Mouse (Mus musculus) brain, embryonic 14.5 days (tissue): ENCODE results near the gene Kncn. TPM values are rescaled to one million over a fixed set of nuclear protein-coding genes. Genes with fewer than 3 reads are reported as not detected.

Source experiments
- DNase-seq: peaks from one replicate; pipeline ENCODE4 v3.0.0-alpha.2; 2011; ENCODE audit warnings: low read depth
- CTCF ChIP-seq: fragments of 200-500 bp; IDR thresholded peaks from 2 replicates; pipeline ENCODE4 v1.5.1; 2012; ENCODE audit warnings: inconsistent platforms, mild to moderate bottlenecking, moderate library complexity, borderline replicate concordance; ENCODE audit not compliant: insufficient read depth, insufficient read length; ENCODE audit errors: extremely low read depth
- POLR2A ChIP-seq: fragments of 200-500 bp; IDR thresholded peaks from 2 replicates; pipeline ENCODE4 v1.6.1; 2012; ENCODE audit warnings: mild to moderate bottlenecking, inconsistent platforms, borderline replicate concordance; ENCODE audit not compliant: poor library complexity, insufficient read depth, insufficient read length, severe bottlenecking; ENCODE audit errors: extremely low read depth
- polyA plus RNA-seq: library from polyadenylated mRNA; depleted of rRNA; stranded (reverse); fragments of >200 nt; gene quantifications from 2 replicates; pipeline ENCODE4 v1.2.3, GENCODE M21; 2012

Kncn gene
- polyA plus RNA-seq, 1 experiment: 0.10 TPM

DNA sequence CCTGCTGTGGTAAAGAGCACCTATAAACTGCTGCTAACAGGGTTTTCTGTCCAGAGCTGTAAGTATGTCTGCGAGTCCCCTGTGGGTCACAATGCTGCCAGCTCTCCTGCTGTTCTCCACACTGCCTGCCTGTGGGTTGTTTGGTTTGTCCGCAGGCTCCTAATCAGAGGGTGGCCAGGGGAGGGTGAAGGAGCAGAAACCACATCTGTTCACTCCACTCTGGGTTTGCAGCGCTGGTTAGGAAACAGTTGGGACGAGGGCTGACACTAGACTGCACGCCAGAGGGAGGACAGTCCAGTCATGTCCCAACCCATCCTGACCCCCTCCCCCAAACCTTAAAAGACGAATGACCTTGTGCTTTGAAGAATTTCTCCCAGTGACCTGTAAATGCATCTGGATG is 29.1 kb upstream of the Kncn start:
- TF ChIP-seq POLR2A (no peak), CTCF (no peak)
- no peak for DNase-seq

DNA sequence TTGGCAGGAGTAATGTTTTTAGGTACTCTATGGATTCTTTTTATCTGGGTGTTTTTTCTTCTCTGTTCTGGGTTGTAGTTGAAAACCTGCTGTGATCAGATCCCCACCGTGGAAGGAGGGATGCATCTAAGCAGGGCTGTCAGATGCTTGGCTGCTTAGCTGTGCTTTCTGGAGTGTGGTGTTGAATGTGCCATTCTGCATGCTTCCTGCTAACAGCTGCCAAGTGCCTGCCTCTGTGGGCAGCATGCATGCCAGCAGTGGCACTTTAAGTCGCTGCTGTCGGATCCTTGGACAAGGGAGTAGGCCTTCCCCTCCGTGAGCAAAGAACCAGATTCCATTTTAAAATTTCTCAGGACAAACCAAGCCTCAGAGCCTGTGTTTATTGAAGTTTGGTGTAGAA is 28.6 kb upstream of the Kncn start:
- DNase-seq: peak; percentile 65
- TF ChIP-seq POLR2A (no peak), CTCF (no peak)

DNA sequence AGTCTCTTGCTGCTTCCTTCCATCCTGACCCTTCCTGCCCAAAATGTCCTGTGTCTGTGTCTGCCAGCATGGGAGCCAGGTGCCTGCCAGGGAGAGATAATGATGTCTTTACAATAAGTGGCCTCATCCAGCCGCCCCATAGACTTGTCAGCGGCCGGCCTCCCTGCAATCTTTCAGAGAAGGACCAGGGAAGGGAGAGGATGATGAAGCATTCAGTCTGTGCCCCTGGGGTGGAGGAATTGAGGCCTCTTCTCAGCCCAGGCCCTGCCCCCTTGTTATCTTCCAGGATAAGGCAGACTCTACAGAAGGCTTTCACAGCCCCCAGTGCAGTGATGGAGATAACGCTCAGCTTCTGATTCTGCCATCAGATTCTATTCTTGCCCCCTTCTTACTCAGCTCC is 27.9 kb upstream of the Kncn start:
- peak; percentile 29 for DNase-seq
- no peak for TF ChIP-seq POLR2A
- TF ChIP-seq CTCF: no peak

GRCm38 (mm10) chr4:115857293-115857883 is 26.8 kb upstream of the Kncn start:
- no peak for DNase-seq
- TF ChIP-seq POLR2A (no peak), CTCF (no peak)

- no peak for DNase-seq
- TF ChIP-seq POLR2A: no peak
- TF ChIP-seq CTCF: no peak
Measured at GRCm38 (mm10) chr4:115863352-115863751, 20.8 kb upstream of the Kncn start.

DNA sequence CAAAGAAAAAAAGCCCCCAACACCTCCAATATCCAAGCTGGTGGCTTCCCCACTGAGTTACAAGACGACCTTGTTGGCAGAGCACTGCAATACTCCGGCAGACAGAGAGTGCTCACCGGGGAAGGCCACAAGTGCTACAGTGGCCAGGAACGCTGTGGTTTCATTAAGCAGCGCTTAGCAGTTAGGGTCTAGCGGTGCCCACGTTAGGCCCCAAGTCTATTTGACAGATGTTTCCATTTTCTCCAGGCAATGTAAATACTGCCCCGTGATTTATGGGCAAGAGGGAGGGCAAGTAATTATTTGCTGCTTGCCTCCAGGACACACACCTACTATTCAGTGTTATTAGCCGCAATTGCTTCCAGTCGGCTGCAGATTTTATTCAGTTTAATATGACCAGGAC is 20.3 kb upstream of the Kncn start:
- TF ChIP-seq POLR2A (no peak), CTCF (no peak)
- peak; percentile 30 for DNase-seq

DNA sequence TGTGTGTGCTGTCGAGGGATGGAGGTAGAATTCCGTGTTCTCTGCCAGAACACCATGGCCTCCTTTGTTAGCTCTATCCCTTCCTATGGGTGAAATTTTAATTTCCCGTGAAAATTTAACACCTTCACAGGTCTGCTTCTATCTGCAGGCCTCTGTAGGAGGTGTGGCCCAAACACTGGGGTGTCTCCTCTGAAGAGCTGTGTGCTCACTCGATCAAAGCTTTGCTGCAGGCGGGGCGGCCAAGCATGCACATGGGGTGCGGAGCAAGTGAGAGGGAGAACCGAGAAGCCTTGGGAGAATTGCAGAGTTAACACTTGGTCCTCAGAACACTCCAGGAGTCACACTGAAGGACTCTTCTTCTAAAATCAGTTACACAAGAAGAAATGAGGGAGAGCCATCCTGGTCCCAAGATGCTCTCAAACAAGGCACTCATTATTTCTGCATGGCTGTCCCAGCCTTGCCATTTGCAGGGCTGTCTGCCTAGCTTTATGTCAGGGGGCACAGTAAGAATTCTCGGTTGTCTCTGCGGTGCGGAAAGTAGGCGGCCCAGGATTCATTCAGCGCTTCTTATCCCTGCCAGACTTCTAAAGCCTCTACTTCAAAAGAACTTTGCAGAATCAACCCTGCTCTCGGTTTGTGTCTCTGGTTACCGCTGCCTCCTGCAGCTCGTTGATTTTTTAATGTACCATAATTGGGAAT is 14.5 kb upstream of the Kncn start:
- TF ChIP-seq POLR2A (no peak), CTCF (no peak)
- DNase-seq: peak; percentile 78

GRCm38 (mm10) chr4:115873231-115873630 is 11.0 kb upstream of the Kncn start:
- no peak for DNase-seq
- no peak for TF ChIP-seq POLR2A
- TF ChIP-seq CTCF: no peak

- no peak for TF ChIP-seq POLR2A
- TF ChIP-seq CTCF: no peak
- peak; percentile 84 for DNase-seq
Measured at GRCm38 (mm10) chr4:115878216-115878678, 6.0 kb upstream of the Kncn start.

DNA sequence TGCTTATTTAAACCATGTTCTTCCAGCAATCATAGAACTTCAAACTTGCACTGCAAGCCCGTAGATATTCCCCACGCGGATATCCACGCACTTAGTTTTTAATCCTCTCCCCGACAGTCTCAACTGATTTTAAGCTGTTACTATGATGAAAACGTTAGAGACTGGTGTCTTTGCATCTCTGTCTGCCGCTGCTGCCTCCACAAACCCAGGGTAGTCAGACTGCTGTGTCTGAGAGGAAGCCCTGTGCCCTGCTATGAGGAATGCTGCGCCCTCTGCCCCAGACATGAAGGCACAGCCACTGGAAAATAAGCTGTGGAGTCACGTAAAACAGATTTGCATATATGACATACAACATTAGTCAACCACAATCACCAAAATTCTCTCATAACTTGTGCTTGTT is 5.4 kb upstream of the Kncn start:
- DNase-seq: peak; percentile 39
- TF ChIP-seq POLR2A (no peak), CTCF (no peak)

- no peak for TF ChIP-seq CTCF
- no peak for TF ChIP-seq POLR2A
- DNase-seq: peak; percentile 90
Measured at GRCm38 (mm10) chr4:115881183-115881582, 3.0 kb upstream of the Kncn start.

GRCm38 (mm10) chr4:115882195-115882594 is 2.0 kb upstream of the Kncn start:
- TF ChIP-seq CTCF (no peak), POLR2A (no peak)
- no peak for DNase-seq
